Mouse (Mus musculus) inflammation-experienced regulatory T-cells, adult 6 months (primary cell): ENCODE data around the gene Tmem150c. TPM values are rescaled to one million over a fixed set of nuclear protein-coding genes. Genes with fewer than 3 reads are reported as not detected.

Experiments
- ATAC-seq: one replicate; pipeline ENCODE4 v1.8.0; 2017
- polyA plus RNA-seq, 3 experiments: library from polyadenylated mRNA; unstranded; fragments of 100-300 nt; shearing (Covaris generic); gene quantifications; one replicate each; pipeline ENCODE4 v1.2.1; 2017

Gene Tmem150c
- polyA plus RNA-seq, 3 experiments from 2014 or later = not detected

DNA sequence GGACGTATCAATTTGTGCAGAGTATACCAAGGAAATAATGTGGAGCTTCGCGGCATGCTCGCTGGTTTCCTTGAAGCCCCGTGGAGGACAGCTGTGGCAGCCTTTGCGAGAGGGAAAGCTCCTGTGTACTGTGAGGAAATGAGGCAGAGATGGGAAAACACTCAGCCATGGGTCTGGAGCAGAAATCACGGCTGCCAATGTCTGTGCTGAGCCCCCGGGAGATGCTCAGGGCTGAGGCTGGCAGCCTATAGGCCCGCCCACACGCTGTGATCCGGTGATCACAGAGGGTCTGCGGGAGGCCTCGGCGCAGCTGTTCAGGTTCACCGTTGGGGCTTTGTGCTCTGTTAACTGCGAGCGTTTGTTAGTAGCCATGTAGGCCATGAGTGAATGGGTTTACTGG lies 68.0 kb downstream of the Tmem150c start:
- no peak for ATAC-seq

DNA sequence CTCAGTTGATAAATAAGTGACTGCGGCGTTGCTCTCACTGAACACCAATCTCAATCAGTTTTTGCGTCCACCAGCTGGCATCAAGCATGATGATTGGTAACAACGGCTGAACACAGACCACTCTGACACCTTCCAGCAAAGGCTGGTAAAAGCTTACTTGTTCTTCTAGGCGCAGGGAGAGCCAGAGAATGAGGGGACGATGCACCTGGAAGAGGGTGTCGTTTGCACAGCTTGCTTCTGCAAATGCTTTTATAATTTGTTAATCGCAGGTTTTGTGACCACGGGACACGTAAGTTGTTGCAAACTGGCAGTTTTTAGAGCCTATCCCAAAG lies 68.4 kb downstream of the Tmem150c start:
- no peak for ATAC-seq

DNA sequence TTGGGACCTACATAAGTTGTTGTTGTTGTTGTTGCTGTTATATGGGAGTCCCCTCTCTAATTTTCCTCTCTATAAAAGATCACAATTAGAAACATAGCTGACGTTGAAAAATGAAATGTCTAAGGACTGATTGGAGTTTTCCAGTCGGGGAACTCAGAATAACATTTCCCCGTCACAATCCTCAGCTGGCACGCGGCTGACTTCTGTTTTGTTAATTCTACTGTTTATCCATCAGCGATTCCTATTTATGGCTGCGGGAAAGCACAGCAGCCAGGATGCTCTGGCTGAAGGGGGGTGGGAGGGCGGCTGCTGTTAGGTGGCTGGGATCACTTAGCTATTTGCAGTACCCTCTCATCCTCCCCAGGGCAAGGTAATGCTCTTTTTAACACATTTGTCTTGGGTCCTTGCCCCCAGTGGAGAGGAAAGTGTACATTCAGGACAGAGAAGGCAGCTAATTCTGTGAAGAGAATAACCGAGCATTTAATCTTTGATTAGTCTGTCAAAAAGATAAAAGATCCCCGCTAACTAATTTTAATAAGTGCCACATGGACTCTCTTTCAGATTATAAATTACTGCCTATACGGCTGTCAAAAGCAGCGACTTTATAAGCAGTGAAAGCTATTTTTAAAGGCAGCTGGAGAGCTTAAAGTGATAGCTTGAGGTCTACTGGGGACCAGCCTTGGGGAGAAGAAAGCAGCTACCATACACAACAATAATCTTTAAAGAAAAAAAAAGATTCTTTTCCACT lies 68.9 kb downstream of the Tmem150c start:
- ATAC-seq = no peak

DNA sequence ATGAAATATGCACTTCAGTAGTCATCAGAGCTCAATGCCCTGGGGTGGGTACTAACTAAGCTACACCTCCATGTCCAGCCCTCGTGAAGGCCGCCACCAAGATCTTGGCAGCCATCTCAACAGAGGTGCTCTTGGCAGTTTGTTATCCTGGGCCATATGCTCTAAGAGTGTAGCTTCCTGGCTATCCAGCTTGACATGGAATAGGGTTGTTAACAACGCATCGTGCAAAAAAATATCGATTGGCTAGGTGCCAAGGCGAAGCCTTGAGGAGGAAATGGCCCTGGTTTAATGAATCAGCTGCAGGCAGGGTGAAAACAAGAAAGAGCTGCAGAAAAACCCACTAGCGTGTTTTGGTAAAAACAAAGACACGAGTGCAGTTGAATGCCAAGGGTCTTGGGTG lies 74.5 kb downstream of the Tmem150c start:
- no peak for ATAC-seq

DNA sequence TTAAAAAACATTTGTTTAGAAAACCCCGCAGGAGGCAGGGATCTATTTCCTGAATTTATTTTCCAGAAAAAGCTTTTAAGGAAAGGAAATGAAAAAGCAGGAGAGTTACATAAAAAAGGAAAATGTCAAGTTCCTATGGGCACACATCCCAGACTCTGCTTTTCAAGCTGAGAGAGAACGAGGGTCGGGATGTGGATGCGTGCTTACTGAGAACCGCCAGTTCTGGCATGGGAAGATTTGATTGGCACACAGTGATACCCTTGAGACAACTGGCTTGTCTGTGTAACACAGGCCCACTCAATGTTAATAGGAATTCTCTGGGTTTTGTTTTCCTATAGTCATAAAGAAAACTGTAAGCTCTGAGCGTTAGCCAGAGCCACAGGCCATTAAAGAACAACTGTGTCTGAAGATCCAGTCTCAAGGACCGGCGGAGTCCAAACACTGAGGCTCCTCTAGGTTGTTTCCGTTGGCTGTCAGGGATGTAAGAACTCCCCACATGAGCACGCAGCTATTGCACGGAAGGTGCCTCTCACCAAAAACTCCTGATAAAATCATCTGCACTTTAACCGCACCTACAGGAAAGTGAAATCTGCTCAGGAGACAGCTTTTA lies 75.5 kb downstream of the Tmem150c start:
- no peak for ATAC-seq

DNA sequence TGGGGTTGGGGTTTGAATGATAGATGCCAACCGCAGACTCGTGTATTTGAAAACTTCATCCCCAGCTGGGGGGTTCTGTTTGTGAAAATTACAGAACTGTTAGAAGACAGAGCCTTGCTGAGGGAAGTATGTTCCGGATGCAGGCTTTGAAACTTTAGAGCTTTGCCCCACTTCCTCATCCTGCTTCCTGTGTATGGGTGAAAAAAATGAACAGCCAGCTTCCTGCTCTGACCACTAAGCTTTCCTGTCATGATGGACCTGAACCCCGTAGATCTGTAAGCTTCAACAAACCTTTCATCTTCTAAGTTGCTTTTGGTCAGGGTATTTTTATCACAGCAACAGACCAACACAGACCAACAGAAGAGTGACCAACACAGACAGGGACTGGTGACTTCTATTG lies 77.6 kb downstream of the Tmem150c start:
- no peak for ATAC-seq

DNA sequence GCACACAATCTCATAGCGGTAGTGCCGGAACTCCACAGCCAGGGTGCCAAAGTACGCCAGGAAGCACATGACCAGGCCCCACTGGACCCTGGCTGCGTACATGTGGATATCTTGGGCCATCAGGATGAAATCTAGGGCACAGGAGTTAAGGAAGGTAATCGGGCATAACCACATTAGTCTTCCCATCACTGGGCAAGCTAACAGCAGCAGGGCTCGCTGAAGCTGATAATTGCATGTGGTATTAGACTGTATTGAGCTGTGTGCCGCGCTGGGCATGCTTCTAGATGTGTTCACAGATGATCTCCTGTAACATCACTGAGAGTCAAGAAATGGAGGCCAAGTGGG lies 79.7 kb downstream of the Tmem150c start:
- ATAC-seq = no peak

DNA sequence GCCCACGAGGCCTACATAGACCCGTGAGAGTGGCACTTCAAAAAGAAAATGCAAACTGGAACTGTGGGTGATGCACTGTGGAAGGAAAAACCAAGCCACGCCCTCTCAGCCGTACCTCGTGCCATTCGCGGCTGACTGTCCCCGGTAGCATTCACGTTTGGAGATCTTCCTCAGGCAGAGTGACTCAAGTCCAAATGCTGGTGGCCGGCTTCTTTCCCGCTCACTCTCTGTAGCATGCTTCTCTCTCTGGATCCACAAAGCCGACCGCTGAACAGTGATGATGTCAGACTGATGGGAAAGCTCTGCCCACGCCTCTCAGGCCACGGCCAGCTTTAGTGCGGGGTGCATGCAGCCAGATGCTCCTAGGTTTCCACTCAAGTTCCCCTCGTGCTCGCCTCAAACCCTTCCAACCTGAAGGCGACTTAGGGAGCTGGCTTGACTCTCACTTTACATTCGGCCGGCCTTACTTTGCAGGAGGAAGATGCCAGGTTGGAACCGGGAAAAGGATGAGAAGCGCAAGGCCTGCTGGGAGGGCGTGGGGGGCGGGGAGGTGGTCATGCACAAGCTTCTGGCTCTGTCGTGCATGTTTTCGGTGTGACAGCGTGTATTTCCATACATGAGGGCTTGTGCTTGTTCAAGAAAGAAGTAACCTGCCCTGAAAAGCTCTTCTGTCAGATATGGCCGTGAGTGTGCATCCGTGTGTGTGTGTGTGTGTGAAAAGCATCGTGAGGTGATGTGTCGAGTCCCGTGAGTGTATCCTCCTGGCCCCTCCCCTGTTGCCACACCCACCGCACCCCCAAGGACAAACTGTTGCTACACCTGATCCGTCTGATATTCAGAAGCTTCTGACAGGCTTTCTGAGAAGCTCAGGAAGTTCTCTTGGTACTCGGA lies 80.3 kb downstream of the Tmem150c start:
- ATAC-seq = peak; percentile 46

DNA sequence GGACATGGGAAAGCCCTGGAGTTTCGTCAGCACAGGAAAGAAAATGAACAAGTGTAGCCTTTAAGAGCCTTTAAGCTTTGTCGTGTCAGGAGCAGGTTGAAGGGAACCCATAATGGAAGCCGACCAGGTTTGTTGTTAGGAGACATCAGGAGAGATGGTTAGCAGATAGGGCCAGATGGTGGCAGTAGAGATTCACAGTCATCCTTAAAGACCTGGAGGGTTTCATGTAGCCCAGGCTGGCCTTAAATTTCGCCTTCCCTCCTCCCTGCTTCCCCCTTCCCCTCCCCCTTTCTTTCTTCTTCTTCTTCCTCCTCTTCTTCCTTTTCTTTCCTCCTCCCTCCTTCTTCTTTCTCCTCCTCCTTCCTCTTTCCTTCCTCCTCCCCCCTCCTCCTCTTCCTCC lies 85.0 kb downstream of the Tmem150c start:
- no peak for ATAC-seq

DNA sequence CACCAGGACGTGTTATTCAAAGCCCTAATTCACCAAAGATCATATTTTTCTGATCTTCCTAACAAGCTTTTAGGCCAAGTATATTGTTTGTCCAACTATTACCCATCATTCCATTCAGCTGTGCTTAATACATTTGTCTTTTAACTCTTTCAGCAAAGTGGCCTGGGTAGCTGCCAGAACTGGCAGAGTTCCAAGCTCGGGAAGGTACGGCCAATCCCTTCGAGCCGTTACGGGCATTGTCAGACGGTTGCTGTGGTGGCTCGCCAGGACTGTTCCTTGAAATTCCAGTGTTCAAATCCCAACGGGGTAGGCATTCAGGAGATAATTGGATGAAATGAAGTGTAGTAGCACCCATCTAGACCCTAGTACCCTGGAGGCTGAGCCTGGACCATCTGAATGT lies 87.1 kb downstream of the Tmem150c start:
- ATAC-seq = no peak

DNA sequence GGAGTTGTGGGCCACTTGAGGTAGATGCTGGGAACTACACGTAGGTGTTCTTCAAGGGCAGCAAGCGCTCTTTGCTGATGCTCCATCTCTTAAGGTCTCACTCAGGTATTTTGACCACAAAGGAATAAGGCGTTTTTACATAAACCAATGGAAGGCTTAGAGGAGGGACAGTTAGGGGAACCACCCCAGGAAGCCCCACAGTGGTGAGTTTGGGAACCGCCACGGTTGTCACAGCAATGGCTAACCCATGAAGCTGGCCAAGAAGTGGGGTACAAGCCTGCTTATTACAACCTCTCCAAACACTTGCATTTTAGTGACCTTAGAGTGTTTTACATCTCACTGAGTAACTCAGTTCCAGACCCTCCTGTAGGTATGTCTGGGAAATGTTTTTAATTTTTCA lies 88.1 kb downstream of the Tmem150c start:
- no peak for ATAC-seq

DNA sequence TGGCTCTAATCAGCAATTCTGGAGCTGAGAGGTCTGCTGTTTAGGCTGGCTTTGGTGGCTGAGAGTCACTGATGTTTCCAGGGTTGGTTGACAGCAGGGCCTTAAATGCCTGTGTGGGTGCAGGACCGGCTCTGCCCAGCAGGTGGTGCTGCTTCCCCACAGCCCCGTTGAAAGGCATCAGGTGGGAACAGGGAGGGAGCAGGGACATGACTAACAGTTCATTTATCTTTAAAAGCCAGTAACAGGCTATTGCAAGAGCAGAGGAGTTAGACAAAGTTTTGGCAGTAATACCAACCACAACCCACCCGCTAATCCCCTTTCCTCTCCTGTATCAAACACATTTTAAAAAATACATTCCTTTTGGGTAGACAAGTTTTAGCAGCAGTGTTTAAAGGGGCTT lies 89.4 kb downstream of the Tmem150c start:
- ATAC-seq = peak; percentile 76

DNA sequence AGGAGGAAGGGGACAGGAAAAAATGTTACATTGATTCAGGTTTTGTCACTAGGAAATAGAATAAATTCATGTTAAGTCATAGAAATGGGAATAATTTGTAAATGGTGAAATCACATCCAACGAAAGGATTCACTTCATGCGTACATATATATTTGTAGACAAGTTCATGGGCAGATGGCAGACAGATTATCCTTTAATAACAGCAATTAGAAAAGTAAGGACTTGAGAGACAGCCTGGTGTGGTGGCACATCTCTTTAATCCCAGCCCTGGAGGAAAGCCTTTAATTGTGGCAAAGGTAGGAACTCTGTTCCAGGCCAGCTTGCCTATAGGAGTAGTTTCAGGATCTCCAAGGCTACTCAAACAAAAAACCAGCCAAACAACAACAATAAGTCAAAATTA lies 90.1 kb downstream of the Tmem150c start:
- no peak for ATAC-seq

DNA sequence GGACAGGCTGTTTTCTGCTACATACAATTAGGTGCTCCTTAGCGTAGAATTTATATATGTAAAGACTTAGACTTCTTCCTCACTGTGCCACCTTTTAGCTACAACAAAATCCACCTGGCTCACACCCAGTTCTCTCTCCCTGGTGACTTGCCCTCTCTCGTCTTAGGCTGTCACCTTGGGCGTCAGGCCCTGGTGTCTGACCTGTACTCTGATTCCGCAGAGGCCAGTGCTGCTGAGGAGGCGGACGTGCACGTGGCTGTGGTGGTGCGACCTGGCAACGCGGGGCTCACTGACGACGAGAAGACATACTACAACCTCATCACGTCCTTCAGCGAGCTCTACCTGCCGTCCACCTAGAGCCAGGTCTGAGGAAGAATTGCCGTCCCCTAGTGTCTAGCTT lies 92.0 kb downstream of the Tmem150c start:
- no peak for ATAC-seq

DNA sequence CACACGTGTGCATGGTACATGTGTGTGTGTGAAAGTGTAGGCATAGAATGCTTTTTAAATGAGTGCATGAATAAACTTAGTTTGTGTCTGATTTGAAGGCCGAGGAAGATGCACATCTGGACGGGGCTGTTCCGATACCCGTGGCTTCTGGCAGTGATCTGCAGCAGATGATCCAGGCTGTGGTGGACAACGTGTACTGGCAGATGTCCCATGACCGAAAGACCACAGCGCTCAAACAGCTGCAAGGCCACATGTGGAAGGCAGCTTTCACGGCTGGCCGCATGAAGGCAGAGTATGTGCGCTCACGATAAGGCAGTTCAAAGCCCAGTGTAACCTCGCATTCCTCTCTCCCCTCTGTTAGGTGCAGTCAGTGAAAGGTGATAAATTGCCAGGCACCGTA lies 98.7 kb downstream of the Tmem150c start:
- ATAC-seq = no peak

DNA sequence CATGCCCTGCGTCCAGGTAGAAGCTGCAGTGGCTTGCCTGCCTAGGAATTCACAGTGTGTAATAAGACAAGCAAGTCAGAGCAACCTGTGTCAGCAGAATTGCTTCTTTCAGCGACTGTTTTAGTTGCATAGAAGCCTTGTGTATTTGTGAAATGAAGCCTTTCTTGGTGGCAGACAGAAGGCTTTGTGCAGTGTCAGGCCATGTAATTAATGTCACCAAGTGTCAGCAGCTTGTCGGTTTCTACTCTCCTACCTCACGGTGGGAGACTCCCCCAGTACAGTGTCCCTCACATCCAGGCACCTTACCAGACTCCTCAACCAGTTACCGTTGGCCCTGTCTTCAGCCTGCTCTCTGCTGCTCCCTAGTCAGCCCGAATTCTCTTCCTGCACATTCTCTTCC lies 100.3 kb downstream of the Tmem150c start:
- ATAC-seq = no peak

DNA sequence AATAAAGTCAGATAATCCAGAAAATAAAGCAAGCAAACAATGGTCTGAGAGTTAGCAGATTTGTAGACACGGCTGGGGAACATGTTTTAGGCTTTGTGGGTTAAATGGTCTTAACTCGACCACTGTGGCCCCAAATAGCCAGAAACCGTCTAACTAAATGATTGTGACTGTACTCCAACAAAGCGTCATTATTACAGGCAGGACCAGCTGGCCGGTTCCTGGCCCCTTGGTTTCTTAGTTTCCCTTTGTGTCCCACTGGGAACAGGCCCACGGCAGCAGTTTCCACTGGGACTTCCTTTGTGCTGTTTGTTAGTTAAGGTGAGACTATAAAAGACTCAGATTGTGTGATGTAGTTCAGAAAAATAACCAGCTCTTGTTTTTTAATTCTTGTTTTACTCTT lies 100.9 kb downstream of the Tmem150c start:
- no peak for ATAC-seq

DNA sequence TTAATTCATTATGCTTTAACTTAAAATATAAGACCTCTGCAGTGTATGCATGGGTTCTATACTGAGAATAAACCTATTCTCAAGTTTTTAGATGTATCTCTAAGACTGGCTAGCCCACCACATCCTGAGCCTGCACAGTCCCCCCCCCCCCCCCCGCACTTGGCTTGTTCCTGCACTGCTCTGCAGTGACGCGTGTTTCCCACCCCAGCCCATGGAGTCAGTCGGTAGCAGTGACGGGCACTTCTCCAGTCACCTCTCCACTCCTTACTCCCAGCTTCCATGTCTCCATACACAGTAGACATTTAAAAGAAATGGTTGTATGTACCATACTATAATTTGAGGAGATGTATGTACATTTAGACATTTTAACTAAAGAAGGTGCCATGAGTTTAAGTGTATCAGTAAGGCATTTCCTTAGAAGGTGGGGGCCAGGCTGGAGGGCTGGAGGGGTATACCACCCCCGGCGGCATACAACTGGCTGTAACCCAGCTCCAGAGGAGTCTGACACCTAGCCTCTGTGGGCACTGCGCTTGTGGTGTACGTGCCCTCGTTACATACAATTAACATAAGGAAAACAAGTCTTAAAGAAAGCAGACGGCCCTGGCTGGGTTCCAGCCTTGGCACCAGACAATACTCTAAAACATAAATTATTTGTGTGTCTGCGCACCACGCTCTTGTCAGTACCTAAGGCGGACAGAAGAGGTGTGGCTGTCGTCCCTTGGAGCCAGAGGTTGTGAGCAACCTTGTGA lies 102.0 kb downstream of the Tmem150c start:
- no peak for ATAC-seq

DNA sequence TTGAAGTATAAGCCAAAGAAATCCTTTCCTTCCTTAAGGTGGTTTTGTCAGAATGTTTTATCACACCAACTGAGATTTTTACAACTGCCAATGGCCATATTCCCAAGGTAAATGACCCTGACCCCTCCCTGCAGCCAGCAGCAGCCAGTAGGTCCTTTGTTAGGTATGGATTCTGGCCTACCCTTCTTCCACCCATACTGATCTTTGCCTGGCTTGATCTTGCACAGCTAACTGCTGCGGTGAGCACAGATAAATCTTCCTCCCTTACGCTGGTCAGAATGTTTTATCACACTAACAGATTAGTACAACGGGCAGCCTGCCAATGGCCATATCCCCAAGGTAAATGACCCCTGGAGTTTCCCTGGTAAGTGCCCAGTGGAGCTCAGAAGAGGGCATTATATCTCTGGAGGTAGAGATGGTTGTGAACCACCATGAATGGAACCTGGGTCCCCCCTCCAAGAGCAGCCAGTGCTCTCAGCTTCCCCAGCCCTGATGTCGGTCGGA lies 103.7 kb downstream of the Tmem150c start:
- ATAC-seq = no peak

DNA sequence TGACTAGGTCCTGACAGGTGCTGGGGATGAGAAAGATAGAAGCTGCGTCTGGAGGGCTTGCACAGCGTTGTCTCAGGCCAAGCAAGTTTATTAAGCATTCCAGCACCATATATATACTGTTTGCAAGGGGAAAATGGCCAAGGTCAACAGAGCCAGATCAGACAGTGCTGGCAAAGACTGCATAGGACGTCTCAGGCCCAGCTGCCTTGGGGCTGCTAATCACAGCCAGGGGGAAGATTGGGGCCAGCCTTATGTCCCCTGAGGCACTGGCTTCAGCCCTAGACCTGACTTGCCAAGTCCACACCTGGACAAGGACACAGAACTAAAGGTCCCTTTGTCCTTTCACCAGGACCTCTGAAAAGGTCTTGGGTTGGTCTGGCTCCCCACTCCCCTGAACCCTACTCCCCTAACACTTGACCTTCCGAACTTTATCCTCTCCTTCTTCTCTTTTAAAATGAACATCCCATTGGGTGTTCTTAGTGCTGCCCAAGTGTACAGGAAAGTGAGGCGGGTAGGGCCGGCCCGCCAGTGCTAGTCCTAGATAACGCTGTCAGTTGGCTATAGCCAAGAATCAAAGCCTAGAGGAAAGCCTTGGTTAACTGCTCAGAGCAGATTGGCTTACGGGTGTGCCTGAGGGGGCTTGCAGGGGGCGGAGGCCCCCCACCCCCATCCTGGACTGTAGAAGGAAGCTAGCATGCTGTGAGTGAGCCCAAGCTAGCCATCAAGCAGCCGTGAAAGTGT lies 104.6 kb downstream of the Tmem150c start:
- ATAC-seq = no peak

DNA sequence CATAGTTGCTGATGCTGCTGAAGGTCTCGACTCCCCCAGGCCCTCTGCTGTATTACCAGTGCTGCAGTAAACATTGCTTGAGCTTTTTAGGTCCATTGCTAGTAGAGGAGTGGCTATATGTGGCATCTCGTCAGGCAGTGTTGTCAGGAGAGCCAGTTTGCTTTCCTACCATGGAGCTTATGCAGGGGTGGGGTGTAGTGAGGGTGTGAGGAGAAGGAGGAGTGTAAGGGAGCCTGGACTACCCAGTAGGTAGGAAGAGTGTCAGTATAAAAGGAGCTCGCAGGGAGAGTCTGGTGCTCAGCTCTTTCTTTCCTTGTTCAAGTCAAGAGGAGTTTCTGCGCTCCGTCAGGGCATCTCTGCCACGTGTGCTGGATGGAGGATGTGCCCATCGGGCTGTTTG lies 106.9 kb downstream of the Tmem150c start:
- ATAC-seq = no peak

DNA sequence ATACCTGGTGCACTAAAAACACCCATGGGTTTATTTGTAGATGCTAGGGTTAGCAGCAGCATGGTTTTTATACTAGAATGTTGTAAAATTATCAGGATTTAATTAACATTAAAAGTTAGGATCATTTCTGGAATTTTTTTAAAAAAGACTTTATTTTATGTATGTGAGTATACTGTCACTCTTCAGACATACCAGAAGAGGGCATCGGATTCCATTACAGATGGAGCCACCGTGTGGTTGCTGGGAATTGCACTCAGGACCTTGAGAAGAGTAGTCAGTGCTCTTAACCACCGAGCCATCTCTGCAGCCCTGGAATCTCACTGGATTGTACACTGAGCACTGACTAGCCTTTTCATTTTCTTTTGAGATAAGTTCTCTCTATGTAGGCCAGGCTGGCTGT lies 109.7 kb downstream of the Tmem150c start:
- no peak for ATAC-seq
